Mouse (Mus musculus): ENCODE measurements at regions not wholly inside any gene's neighbourhood (a gene's known extent, or its start where the extent isn't known, plus 50 kb on each side); places are given as distances from the start of the nearest gene placed in this dataset.

DNA sequence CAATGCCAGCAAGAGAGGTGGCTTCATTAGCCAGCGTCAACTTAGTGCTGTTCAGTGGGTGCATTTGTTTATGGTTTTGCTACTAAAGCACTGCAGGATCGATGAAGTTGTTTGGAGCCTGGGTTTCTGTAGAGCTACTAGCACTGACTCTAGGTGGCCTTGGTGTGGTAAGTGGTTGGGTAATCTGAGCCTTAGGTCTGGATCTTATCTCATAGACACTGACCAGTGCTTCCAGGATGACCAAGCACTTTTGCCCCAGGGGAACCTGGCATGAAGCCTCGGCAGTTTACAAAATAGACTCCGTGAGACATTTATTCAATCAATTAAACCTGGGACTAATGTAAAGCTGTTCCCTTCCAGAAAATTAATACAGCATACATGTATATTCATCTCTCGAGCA is 102.8 kb downstream of the Rwdd3 start:
- TF ChIP-seq GATA1 (IDR thresholded peaks at IDR 0.05; ENCODE audit: borderline replicate concordance, low read length) (no peak), FLI1 (IDR thresholded peaks at IDR 0.05; ENCODE audit: low read length) (no peak)

All from megakaryocyte, embryonic 14.5 days (primary cell).